Mouse (Mus musculus) forebrain, embryonic 16.5 days (tissue): ENCODE results near the gene Il17rb. TPM values are rescaled to one million over a fixed set of nuclear protein-coding genes. Genes with fewer than 3 reads are reported as not detected.
A peak's percentile ranks its signal among the peaks of the same experiment; 100 is the strongest.

Source experiments
- ATAC-seq: fragments of 200-750 bp; cut with Nextera tagmentation; 2 replicates; pipeline ENCODE4 v1.8.0; 2017; ENCODE audit warnings: mild to moderate bottlenecking, moderate library complexity
- H3K27ac ChIP-seq: fragments of 300-500 bp; sonication (generic); 2 replicates; pipeline ENCODE4 v1.5.1; 2014; ENCODE audit warnings: low read length, control low read depth
- H3K27me3 ChIP-seq: fragments of 300-500 bp; sonication (generic); replicated peaks from 2 replicates; pipeline ENCODE4 v1.6.1; 2014; ENCODE audit warnings: low read length; ENCODE audit not compliant: control insufficient read depth, insufficient read depth
- H3K36me3 ChIP-seq: fragments of 300-500 bp; sonication (generic); 2 replicates; pipeline ENCODE4 v1.6.1; 2014; ENCODE audit not compliant: control insufficient read depth, insufficient read depth
- H3K4me1 ChIP-seq: fragments of 300-500 bp; sonication (generic); replicated peaks from 2 replicates; pipeline ENCODE4 v1.6.1; 2014; ENCODE audit warnings: low read length; ENCODE audit not compliant: control insufficient read depth, insufficient read depth
- H3K4me2 ChIP-seq: fragments of 300-500 bp; sonication (generic); 2 replicates; pipeline ENCODE4 v1.6.1; 2014; ENCODE audit warnings: mild to moderate bottlenecking, low read length, control low read depth
- H3K4me3 ChIP-seq: fragments of 300-500 bp; sonication (generic); replicated peaks from 2 replicates; pipeline ENCODE4 v1.5.1; 2014; ENCODE audit warnings: mild to moderate bottlenecking, low read length, control low read depth
- H3K9ac ChIP-seq: fragments of 300-500 bp; sonication (generic); replicated peaks from 2 replicates; pipeline ENCODE4 v1.6.1; 2014; ENCODE audit warnings: low read depth, low read length, control low read depth
- H3K9me3 ChIP-seq: fragments of 300-500 bp; sonication (generic); 2 replicates; pipeline ENCODE4 v1.6.1; 2016; ENCODE audit warnings: low read length; ENCODE audit not compliant: control insufficient read depth
- WGBS: fragments of 180-500 bp; shearing (Covaris S2); extraction: QIAGEN DNeasy Blood & Tissue Kit; methylation state at CpG from one replicate; pipeline ENCODE4 v1.1.7; 2014; 5-methylcytosine and 5-hydroxymethylcytosine counted together
- polyA plus RNA-seq: library from polyadenylated mRNA; unstranded; fragments of >200 nt; fragmentation: Nextera tagmentation; extraction: Ambion mirVana; gene quantifications from 2 replicates; pipeline ENCODE4 v1.2.1, GENCODE M21; 2015

Gene Il17rb
- polyA plus RNA-seq, 1 experiment from 2014 or later: 2.2 TPM

GRCm38 (mm10) chr14:30018463-30018801, 9.7 kb upstream of the Il17rb start:
- WGBS: 95% methylated on average over 4 of the region's 4 CpGs
- H3K4me1 ChIP-seq: no peaks in the 10 kb centered on the region
- H3K27me3 ChIP-seq: no peaks in the 10 kb centered on the region
- H3K9me3 ChIP-seq: no peaks in the 10 kb centered on the region
- H3K9ac ChIP-seq: no peak overlapping the region
- H3K4me3 ChIP-seq: no peak overlapping the region
- no peak overlapping the region for H3K4me2 ChIP-seq
- H3K27ac ChIP-seq: no peak overlapping the region
- no peaks in the 10 kb centered on the region for H3K36me3 ChIP-seq
- no peak for ATAC-seq

GRCm38 (mm10) chr14:30017794-30018462, 9.2 kb upstream of the Il17rb start:
- 91% methylated on average over 8 of the region's 8 CpGs for WGBS

GRCm38 (mm10) chr14:30016666-30017065, 8.0 kb upstream of the Il17rb start:
- WGBS: 85% methylated on average over 5 of the region's 5 CpGs
- Histone ChIP-seq H3K4me1 (no peaks in the 10 kb centered on the region), H3K4me3 (no peak overlapping the region), H3K9me3 (no peaks in the 10 kb centered on the region), H3K27ac (no peak overlapping the region), H3K4me2 (no peak overlapping the region), H3K36me3 (no peaks in the 10 kb centered on the region), H3K27me3 (no peaks in the 10 kb centered on the region), H3K9ac (no peak overlapping the region)
- no peak for ATAC-seq

More at GRCm38 (mm10) chr14:30017794-30018462, 9.2 kb upstream of the Il17rb start:
- no peaks in the 10 kb centered on the region for H3K27me3 ChIP-seq
- H3K9ac ChIP-seq: no peak overlapping the region
- H3K4me1 ChIP-seq: no peaks in the 10 kb centered on the region
- no peak overlapping the region for H3K27ac ChIP-seq
- H3K4me2 ChIP-seq: no peak overlapping the region
- no peaks in the 10 kb centered on the region for H3K36me3 ChIP-seq
- H3K4me3 ChIP-seq: no peak overlapping the region
- no peaks in the 10 kb centered on the region for H3K9me3 ChIP-seq
- ATAC-seq: no peak

GRCm38 (mm10) chr14:30015008-30015407, 6.3 kb upstream of the Il17rb start:
- H3K4me1 ChIP-seq: peaks cover 4% of the 10 kb centered on the region; the same call in 1 of the 2 replicates
- no peak overlapping the region for H3K27ac ChIP-seq
- ATAC-seq: no peak
- H3K9me3 ChIP-seq: no peaks in the 10 kb centered on the region
- no peak overlapping the region for H3K9ac ChIP-seq
- H3K27me3 ChIP-seq: no peaks in the 10 kb centered on the region
- no peak overlapping the region for H3K4me2 ChIP-seq
- 63% methylated on average over 1 of the region's 1 CpGs for WGBS
- no peaks in the 10 kb centered on the region for H3K36me3 ChIP-seq
- H3K4me3 ChIP-seq: no peak overlapping the region

GRCm38 (mm10) chr14:30014487-30014886, 5.8 kb upstream of the Il17rb start:
- Histone ChIP-seq H3K4me1 (peaks cover 5% of the 10 kb centered on the region), H3K9me3 (no peaks in the 10 kb centered on the region), H3K4me3 (no peak overlapping the region), H3K27ac (no peak overlapping the region), H3K36me3 (no peaks in the 10 kb centered on the region), H3K27me3 (no peaks in the 10 kb centered on the region), H3K9ac (no peak overlapping the region), H3K4me2 (no peak overlapping the region)
- WGBS: 29% methylated on average over 10 of the region's 10 CpGs
- ATAC-seq: no peak

- Histone ChIP-seq H3K9ac (no peak overlapping the region), H3K36me3 (no peaks in the 10 kb centered on the region), H3K9me3 (no peaks in the 10 kb centered on the region), H3K27ac (no peak overlapping the region), H3K27me3 (no peaks in the 10 kb centered on the region), H3K4me3 (no peak overlapping the region), H3K4me2 (no peak overlapping the region), H3K4me1 (peaks cover 15% of the 10 kb centered on the region)
- no peak for ATAC-seq
- WGBS: 68% methylated on average over 10 of the region's 10 CpGs
These were observed 3.3 kb upstream of the Il17rb start for GRCm38 (mm10) chr14:30011886-30012560.

GRCm38 (mm10) chr14:30009864-30010560, 1.3 kb upstream of the Il17rb start:
- WGBS: 49% methylated on average over 10 of the region's 10 CpGs
- H3K4me1 ChIP-seq: peaks cover 15% of the 10 kb centered on the region
- no peak overlapping the region for H3K4me2 ChIP-seq
- H3K36me3 ChIP-seq: no peaks in the 10 kb centered on the region
- no peak overlapping the region for H3K27ac ChIP-seq
- no peak overlapping the region for H3K4me3 ChIP-seq
- H3K9me3 ChIP-seq: no peaks in the 10 kb centered on the region
- H3K9ac ChIP-seq: no peak overlapping the region
- peak; percentile 54; the same call in 1 of the 2 replicates for ATAC-seq
- H3K27me3 ChIP-seq: no peaks in the 10 kb centered on the region

- Histone ChIP-seq H3K4me3 (no peak overlapping the region), H3K27me3 (no peaks in the 10 kb centered on the region), H3K4me1 (peaks cover 4% of the 10 kb centered on the region; the same call in 1 of the 2 replicates), H3K36me3 (peaks cover 12% of the 10 kb centered on the region; the same call in 1 of the 2 replicates), H3K9ac (no peak overlapping the region), H3K27ac (no peak overlapping the region), H3K4me2 (no peak overlapping the region), H3K9me3 (no peaks in the 10 kb centered on the region)
- 88% methylated on average over 3 of the region's 3 CpGs for WGBS
- no peak for ATAC-seq
These were observed 9.3 kb downstream of the Il17rb start for GRCm38 (mm10) chr14:29999475-29999811.

GRCm38 (mm10) chr14:29998747-29999474, 9.8 kb downstream of the Il17rb start:
- no peak overlapping the region for H3K4me3 ChIP-seq
- H3K27ac ChIP-seq: no peak overlapping the region
- H3K9ac ChIP-seq: no peak overlapping the region
- H3K27me3 ChIP-seq: no peaks in the 10 kb centered on the region
- no peaks in the 10 kb centered on the region for H3K9me3 ChIP-seq
- 65% methylated on average over 13 of the region's 13 CpGs for WGBS
- ATAC-seq: peak; percentile 11; the same call in 1 of the 2 replicates
- H3K4me1 ChIP-seq: peaks cover 4% of the 10 kb centered on the region; the same call in 1 of the 2 replicates
- peaks cover 15% of the 10 kb centered on the region for H3K36me3 ChIP-seq
- no peak overlapping the region for H3K4me2 ChIP-seq
